Mouse (Mus musculus): ENCODE results near the gene Gpc4. TPM values are rescaled to one million over a fixed set of nuclear protein-coding genes. Genes with fewer than 3 reads are reported as not detected.

Gene Gpc4
- total RNA-seq, 2 experiments from 2014 or later = 66.9 to 74.7 TPM

GRCm38 (mm10) chrX:52072410-52072809, 92.6 kb downstream of the Gpc4 start:
- no peak for DNase-seq
- intact Hi-C loops (cut with DNase I; ENCODE audit: low total_unique reads) = no loop called here

- intact Hi-C loops (cut with DNase I; ENCODE audit: low total_unique reads) = no loop called here
- DNase-seq = no peak
Measured at GRCm38 (mm10) chrX:52053416-52053815, 111.6 kb downstream of the Gpc4 start.

GRCm38 (mm10) chrX:52052011-52052410, 113.0 kb downstream of the Gpc4 start:
- intact Hi-C loops (cut with DNase I; ENCODE audit: low total_unique reads) = no loop called here
- no peak for DNase-seq

- intact Hi-C loops (cut with DNase I; ENCODE audit: low total_unique reads) = no loop called here
- no peak for DNase-seq
Measured at GRCm38 (mm10) chrX:52050941-52051340, 114.1 kb downstream of the Gpc4 start.

- DNase-seq = no peak
- intact Hi-C loops (cut with DNase I; ENCODE audit: low total_unique reads) = no loop called here
Measured at GRCm38 (mm10) chrX:52039875-52040274, 125.2 kb downstream of the Gpc4 start.

- no peak for DNase-seq
- intact Hi-C loops (cut with DNase I; ENCODE audit: low total_unique reads) = no loop called here
Measured at GRCm38 (mm10) chrX:52030146-52030545, 134.9 kb downstream of the Gpc4 start.

GRCm38 (mm10) chrX:52017660-52018059, 147.4 kb downstream of the Gpc4 start:
- peak; percentile 33 for DNase-seq
- intact Hi-C loops (cut with DNase I; ENCODE audit: low total_unique reads) = no loop called here

Other genes with a start within 250 kb of the Gpc4 start
- gene 1700080O16Rik, start 192.5 kb downstream of the Gpc4 start, total RNA-seq (2021) = not detected

All from gastrocnemius, postnatal 14 days (tissue).